Mouse (Mus musculus): ENCODE data around the gene Babam2. TPM values are rescaled to one million over a fixed set of nuclear protein-coding genes. Genes with fewer than 3 reads are reported as not detected.

Gene Babam2
- total RNA-seq, 1 experiment, result 33.9 TPM

- TF ChIP-seq ZC3H11A (IDR thresholded peaks at IDR 0.05; ENCODE audit: borderline replicate concordance, low read depth, low read length) (no peak), HCFC1 (IDR thresholded peaks at IDR 0.05; ENCODE audit: borderline replicate concordance, insufficient read depth, low read length) (no peak), MAFK (IDR thresholded peaks at IDR 0.05; ENCODE audit: insufficient read depth, low read depth, low read length) (no peak), CHD2 (IDR thresholded peaks at IDR 0.05; ENCODE audit: low read depth, low read length) (no peak), ZNF384 (IDR thresholded peaks at IDR 0.05; ENCODE audit: low read depth, low read length) (no peak)
- no peak for DNase-seq (ENCODE audit: low read depth, low spot score)
- H3K9me3 ChIP-seq (ENCODE audit: control insufficient read depth, insufficient read depth, low read depth, low read length), result no peaks in the 10 kb centered on the region
- H3K27ac ChIP-seq (ENCODE audit: insufficient read depth, low read depth, low read length, poor library complexity, severe bottlenecking), result no peak overlapping the region
- no peak overlapping the region for H3K9ac ChIP-seq (ENCODE audit: insufficient read depth, low read depth, low read length, poor library complexity, severe bottlenecking)
- no peaks in the 10 kb centered on the region for H3K36me3 ChIP-seq (ENCODE audit: control insufficient read depth, insufficient read depth, low read length, poor library complexity, severe bottlenecking)
- in situ Hi-C loops (cut with MboI; ENCODE audit: low sequenced_read_pairs in 2 of 2, unreplicated experiment in 2 of 2), result no loop called here
- H3K4me3 ChIP-seq (ENCODE audit: insufficient read depth in 1 of 2, low read depth in 1 of 2, low read length in 2 of 2, poor library complexity in 1 of 2, severe bottlenecking in 1 of 2), result no peak overlapping the region
- no peaks in the 10 kb centered on the region for H3K4me1 ChIP-seq (ENCODE audit: control insufficient read depth in 2 of 2, insufficient read depth in 2 of 2, low read length in 2 of 2, poor library complexity in 1 of 2)
Observed at GRCm38 (mm10) chr5:31823673-31824072, 126.2 kb downstream of the Babam2 start.

- Histone ChIP-seq H3K9me3 (ENCODE audit: control insufficient read depth, insufficient read depth, low read depth, low read length) (no peaks in the 10 kb centered on the region), H3K27ac (ENCODE audit: insufficient read depth, low read depth, low read length, poor library complexity, severe bottlenecking) (no peak overlapping the region), H3K4me3 (ENCODE audit: insufficient read depth in 1 of 2, low read depth in 1 of 2, low read length in 2 of 2, poor library complexity in 1 of 2, severe bottlenecking in 1 of 2) (no peak overlapping the region), H3K9ac (ENCODE audit: insufficient read depth, low read depth, low read length, poor library complexity, severe bottlenecking) (no peak overlapping the region), H3K36me3 (ENCODE audit: control insufficient read depth, insufficient read depth, low read length, poor library complexity, severe bottlenecking) (no peaks in the 10 kb centered on the region), H3K4me1 (ENCODE audit: control insufficient read depth in 2 of 2, insufficient read depth in 2 of 2, low read length in 2 of 2, poor library complexity in 1 of 2) (no peaks in the 10 kb centered on the region)
- TF ChIP-seq ZC3H11A (IDR thresholded peaks at IDR 0.05; ENCODE audit: borderline replicate concordance, low read depth, low read length), result no peak
- no peak for TF ChIP-seq CHD2 (IDR thresholded peaks at IDR 0.05; ENCODE audit: low read depth, low read length)
- no peak for TF ChIP-seq ZNF384 (IDR thresholded peaks at IDR 0.05; ENCODE audit: low read depth, low read length)
- TF ChIP-seq MAFK (IDR thresholded peaks at IDR 0.05; ENCODE audit: insufficient read depth, low read depth, low read length), result no peak
- TF ChIP-seq HCFC1 (IDR thresholded peaks at IDR 0.05; ENCODE audit: borderline replicate concordance, insufficient read depth, low read length), result no peak
- DNase-seq (ENCODE audit: low read depth, low spot score), result no peak
- in situ Hi-C loops (cut with MboI; ENCODE audit: low sequenced_read_pairs in 2 of 2, unreplicated experiment in 2 of 2), result no loop called here
Observed at GRCm38 (mm10) chr5:31824126-31824525, 126.6 kb downstream of the Babam2 start.

GRCm38 (mm10) chr5:31827304-31827703, 129.8 kb downstream of the Babam2 start:
- Histone ChIP-seq H3K9ac (ENCODE audit: insufficient read depth, low read depth, low read length, poor library complexity, severe bottlenecking) (no peak overlapping the region), H3K9me3 (ENCODE audit: control insufficient read depth, insufficient read depth, low read depth, low read length) (no peaks in the 10 kb centered on the region), H3K27ac (ENCODE audit: insufficient read depth, low read depth, low read length, poor library complexity, severe bottlenecking) (no peak overlapping the region), H3K4me1 (ENCODE audit: control insufficient read depth in 2 of 2, insufficient read depth in 2 of 2, low read length in 2 of 2, poor library complexity in 1 of 2) (no peaks in the 10 kb centered on the region), H3K36me3 (ENCODE audit: control insufficient read depth, insufficient read depth, low read length, poor library complexity, severe bottlenecking) (no peaks in the 10 kb centered on the region), H3K4me3 (ENCODE audit: insufficient read depth in 1 of 2, low read depth in 1 of 2, low read length in 2 of 2, poor library complexity in 1 of 2, severe bottlenecking in 1 of 2) (no peak overlapping the region)
- no peak for TF ChIP-seq ZC3H11A (IDR thresholded peaks at IDR 0.05; ENCODE audit: borderline replicate concordance, low read depth, low read length)
- no peak for TF ChIP-seq ZNF384 (IDR thresholded peaks at IDR 0.05; ENCODE audit: low read depth, low read length)
- TF ChIP-seq HCFC1 (IDR thresholded peaks at IDR 0.05; ENCODE audit: borderline replicate concordance, insufficient read depth, low read length), result no peak
- TF ChIP-seq CHD2 (IDR thresholded peaks at IDR 0.05; ENCODE audit: low read depth, low read length), result no peak
- no peak for TF ChIP-seq MAFK (IDR thresholded peaks at IDR 0.05; ENCODE audit: insufficient read depth, low read depth, low read length)
- no peak for DNase-seq (ENCODE audit: low read depth, low spot score)
- in situ Hi-C loops (cut with MboI; ENCODE audit: low sequenced_read_pairs in 2 of 2, unreplicated experiment in 2 of 2), result no loop called here

- Histone ChIP-seq H3K4me3 (ENCODE audit: insufficient read depth in 1 of 2, low read depth in 1 of 2, low read length in 2 of 2, poor library complexity in 1 of 2, severe bottlenecking in 1 of 2) (no peak overlapping the region), H3K4me1 (ENCODE audit: control insufficient read depth in 2 of 2, insufficient read depth in 2 of 2, low read length in 2 of 2, poor library complexity in 1 of 2) (no peaks in the 10 kb centered on the region), H3K36me3 (ENCODE audit: control insufficient read depth, insufficient read depth, low read length, poor library complexity, severe bottlenecking) (no peaks in the 10 kb centered on the region), H3K9ac (ENCODE audit: insufficient read depth, low read depth, low read length, poor library complexity, severe bottlenecking) (no peak overlapping the region), H3K27ac (ENCODE audit: insufficient read depth, low read depth, low read length, poor library complexity, severe bottlenecking) (no peak overlapping the region), H3K9me3 (ENCODE audit: control insufficient read depth, insufficient read depth, low read depth, low read length) (no peaks in the 10 kb centered on the region)
- DNase-seq (ENCODE audit: low read depth, low spot score), result no peak
- no peak for TF ChIP-seq ZC3H11A (IDR thresholded peaks at IDR 0.05; ENCODE audit: borderline replicate concordance, low read depth, low read length)
- TF ChIP-seq ZNF384 (IDR thresholded peaks at IDR 0.05; ENCODE audit: low read depth, low read length), result no peak
- no peak for TF ChIP-seq HCFC1 (IDR thresholded peaks at IDR 0.05; ENCODE audit: borderline replicate concordance, insufficient read depth, low read length)
- no peak for TF ChIP-seq MAFK (IDR thresholded peaks at IDR 0.05; ENCODE audit: insufficient read depth, low read depth, low read length)
- TF ChIP-seq CHD2 (IDR thresholded peaks at IDR 0.05; ENCODE audit: low read depth, low read length), result no peak
- in situ Hi-C loops (cut with MboI; ENCODE audit: low sequenced_read_pairs in 2 of 2, unreplicated experiment in 2 of 2), result no loop called here
Observed at GRCm38 (mm10) chr5:31827896-31828295, 130.4 kb downstream of the Babam2 start.

- TF ChIP-seq MAFK (IDR thresholded peaks at IDR 0.05; ENCODE audit: insufficient read depth, low read depth, low read length), result no peak
- TF ChIP-seq ZNF384 (IDR thresholded peaks at IDR 0.05; ENCODE audit: low read depth, low read length), result no peak
- no peak for TF ChIP-seq CHD2 (IDR thresholded peaks at IDR 0.05; ENCODE audit: low read depth, low read length)
- Histone ChIP-seq H3K4me1 (ENCODE audit: control insufficient read depth in 2 of 2, insufficient read depth in 2 of 2, low read length in 2 of 2, poor library complexity in 1 of 2) (no peaks in the 10 kb centered on the region), H3K27ac (ENCODE audit: insufficient read depth, low read depth, low read length, poor library complexity, severe bottlenecking) (no peak overlapping the region), H3K9me3 (ENCODE audit: control insufficient read depth, insufficient read depth, low read depth, low read length) (no peaks in the 10 kb centered on the region), H3K9ac (ENCODE audit: insufficient read depth, low read depth, low read length, poor library complexity, severe bottlenecking) (no peak overlapping the region), H3K36me3 (ENCODE audit: control insufficient read depth, insufficient read depth, low read length, poor library complexity, severe bottlenecking) (no peaks in the 10 kb centered on the region), H3K4me3 (ENCODE audit: insufficient read depth in 1 of 2, low read depth in 1 of 2, low read length in 2 of 2, poor library complexity in 1 of 2, severe bottlenecking in 1 of 2) (no peak overlapping the region)
- in situ Hi-C loops (cut with MboI; ENCODE audit: low sequenced_read_pairs in 2 of 2, unreplicated experiment in 2 of 2), result no loop called here
- no peak for DNase-seq (ENCODE audit: low read depth, low spot score)
Observed at GRCm38 (mm10) chr5:31828747-31829146, 131.3 kb downstream of the Babam2 start.

Data from ES-E14 (cell line).